Mouse (Mus musculus) kidney, adult 8-10 months (tissue): ENCODE data around the gene Jak2.

Source experiments
- DNase-seq, 2 experiments: peaks; one replicate each; pipeline ENCODE4 v3.0.0; 2022

The Jak2 gene

DNA sequence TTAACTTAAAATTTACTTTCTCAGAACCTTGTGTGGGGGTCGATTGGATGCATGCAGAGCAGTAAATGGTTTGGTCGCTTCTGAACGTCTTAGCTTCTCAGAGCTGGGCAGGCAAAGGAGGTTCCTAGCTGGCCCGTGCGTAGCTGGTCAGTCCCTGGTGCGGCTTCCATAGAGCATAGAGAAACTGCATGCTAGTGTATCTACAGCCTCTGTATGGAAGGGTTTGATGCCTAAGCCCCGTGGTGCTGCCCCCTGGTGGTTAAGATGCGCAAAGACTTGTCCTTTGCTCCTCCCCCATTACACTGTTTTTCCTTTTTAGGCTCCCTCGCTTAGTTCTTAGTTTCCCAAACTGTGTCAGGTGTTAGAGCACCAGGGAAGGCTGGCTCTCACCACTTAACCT, 2.1 kb downstream of the Jak2 start:
- peak; percentile 80 to 88 for DNase-seq

DNA sequence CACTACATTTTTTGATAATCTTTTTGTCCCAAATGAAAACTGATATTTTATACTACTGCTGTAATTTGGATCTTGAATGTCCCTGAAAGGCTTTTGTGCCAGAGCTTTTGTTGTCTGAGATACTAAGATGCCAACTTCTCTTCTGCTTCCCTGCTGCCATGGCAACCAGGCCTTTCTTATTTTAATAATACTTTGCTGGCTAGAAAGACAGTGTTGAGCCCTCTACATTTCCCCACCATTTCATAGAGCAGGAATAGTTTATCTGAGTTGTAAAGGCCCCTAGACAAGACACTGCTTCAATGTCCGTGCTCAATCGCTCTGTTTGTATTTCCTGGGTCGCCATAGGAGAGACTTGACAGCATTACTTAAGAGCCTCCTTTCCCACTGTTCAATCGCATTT, 3.0 kb downstream of the Jak2 start:
- DNase-seq, result no peak

DNA sequence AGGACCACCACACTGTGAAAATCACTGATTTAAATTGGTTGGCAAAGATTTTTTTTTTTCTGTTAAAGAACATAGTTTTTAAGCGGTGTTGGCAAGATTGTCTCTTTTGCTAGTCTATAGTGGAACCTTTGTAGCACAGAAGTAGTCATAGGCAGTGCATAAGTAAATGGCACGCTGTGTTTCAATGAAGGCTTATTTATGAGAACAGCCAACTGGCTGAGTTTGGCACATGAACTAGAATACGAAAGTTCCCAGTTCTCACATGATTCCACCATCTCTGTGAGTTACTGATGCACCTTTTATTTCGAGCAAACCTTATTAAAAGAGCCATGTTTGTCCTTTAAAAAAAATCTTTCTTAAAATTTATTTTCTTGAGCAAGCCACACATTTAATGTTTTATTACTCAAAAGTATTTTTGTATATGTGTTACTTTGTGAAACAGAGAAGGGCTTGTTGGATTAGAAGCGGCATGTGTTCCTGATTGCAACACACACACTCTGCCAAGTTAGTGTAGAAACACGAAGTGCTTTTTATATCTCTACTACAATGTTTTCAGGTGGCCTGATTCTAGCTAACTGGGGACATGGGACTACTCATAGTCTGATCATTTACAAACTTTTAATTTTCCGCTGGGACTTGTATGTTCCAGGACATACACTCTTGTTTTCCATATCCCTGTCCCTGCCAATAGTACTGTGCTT, 3.8 kb downstream of the Jak2 start:
- no peak for DNase-seq

DNA sequence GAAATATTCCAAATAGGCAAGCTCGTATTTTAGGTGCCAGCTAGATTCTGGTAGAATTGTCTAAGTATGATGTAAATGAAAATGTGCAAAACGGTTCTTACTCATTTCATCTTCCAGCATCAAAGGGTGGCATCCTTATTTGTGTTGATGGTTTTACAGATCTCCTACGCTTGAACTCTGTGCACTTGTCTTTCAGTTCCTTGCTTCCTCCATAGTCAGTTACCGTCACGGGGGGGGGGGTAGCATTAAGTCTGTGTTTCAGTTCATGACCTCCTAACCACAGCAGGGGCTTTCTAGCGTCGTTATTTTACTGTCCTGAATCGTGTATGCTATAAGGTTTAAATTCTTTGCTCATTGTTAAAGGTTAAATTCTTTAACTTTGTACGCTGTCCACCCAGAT, 10.0 kb downstream of the Jak2 start:
- no peak for DNase-seq

DNA sequence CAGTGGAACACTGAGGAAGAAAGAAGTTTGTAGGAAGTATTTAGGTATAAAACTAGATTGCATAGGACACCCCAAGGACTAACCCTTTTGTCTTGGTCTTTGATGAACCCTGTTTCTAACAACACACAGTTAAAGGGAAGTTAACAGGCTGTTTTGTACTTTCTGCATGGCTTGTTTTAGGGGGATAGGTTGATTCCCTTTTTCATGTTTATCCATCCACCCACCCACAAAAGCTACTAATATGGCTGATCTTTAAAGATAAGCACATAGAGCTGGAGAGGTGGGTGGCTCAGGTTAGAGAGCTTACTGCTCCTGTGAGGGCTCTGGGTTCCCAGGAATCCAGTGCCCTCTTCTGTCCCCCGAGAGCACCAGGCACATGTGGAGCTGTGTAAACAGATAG, 11.9 kb downstream of the Jak2 start:
- no peak for DNase-seq

DNA sequence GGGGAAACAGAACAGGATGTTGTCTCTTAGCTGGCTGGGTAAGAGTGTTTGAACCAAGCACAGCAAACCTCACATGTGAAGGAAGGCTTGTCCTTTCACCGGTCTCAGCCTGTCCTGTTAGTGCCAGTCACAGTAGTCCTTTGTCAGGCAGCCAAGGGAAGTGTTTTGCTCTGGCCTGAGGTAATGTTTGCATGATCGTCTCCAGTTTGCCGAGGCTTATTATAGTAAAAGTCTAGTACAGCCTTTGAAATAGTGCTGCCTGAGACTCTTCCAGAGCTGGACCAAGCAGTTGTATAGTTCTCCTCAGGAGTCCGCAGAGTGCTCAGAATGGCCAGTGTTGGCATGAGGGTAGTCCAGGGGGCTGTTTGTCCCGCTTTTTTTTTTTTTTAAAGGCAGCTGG, 13.9 kb downstream of the Jak2 start:
- DNase-seq, result peak; percentile 45 to 59

DNA sequence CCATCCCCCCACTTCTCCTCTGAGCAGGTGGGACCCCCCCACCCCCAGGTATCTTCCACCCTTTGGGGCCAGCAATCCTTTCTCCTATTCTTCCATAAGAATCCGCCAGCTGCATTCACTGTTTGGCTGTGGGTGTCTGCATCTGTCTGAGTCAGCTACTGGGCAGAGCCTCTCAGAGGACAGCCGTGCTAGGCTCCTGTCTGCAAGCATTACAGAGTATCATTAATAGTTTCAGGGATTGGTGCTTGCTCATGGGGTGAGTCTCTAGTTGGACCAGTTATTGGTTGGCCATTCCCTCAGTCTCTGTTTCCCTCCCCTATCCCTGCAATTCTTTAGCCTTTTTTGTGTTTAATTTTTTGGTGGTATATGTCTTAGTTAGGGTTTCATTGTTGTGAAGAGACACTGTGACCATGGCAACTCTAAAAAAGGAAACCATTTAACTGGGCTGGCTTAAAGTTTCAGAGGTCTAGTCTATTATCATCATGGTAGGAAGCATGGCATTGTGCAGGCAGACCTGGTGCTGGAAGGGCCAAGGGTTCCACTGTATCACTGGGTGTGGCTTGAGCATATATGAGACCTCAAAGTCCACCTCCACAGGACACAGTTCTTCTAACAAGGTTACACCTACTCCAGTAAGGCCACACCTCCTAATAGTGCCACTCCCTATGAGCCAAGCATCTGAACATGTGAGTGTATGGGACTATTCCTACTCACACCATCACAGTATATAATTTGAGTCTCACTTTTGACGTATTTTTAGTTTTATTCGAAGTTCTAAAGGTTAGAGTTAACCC, 15.6 kb downstream of the Jak2 start:
- no peak for DNase-seq

DNA sequence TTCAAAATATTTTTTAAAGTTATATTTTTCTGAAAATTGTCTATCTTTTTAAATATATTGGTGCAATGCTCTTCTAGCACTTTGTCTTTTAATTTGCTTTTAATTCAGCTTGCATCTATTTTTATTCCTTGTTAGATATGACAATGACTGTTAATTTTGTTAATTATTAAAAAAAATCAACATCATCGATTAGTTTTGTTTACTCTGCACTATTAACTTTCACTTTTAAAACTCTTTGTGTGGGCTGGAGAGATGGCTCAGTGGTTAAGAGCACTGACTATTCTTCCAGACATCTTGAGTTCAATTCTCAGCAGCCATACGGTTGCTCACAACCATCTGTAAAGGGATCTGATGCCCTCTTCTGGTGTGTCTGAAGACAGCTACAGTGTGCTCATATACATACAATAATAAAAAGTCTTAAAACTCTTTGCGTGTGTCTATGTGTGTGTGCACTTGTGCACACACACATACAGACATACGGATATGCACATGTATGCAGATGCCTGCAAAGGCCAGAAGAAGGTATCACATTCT, 17.2 kb downstream of the Jak2 start:
- no peak for DNase-seq

DNA sequence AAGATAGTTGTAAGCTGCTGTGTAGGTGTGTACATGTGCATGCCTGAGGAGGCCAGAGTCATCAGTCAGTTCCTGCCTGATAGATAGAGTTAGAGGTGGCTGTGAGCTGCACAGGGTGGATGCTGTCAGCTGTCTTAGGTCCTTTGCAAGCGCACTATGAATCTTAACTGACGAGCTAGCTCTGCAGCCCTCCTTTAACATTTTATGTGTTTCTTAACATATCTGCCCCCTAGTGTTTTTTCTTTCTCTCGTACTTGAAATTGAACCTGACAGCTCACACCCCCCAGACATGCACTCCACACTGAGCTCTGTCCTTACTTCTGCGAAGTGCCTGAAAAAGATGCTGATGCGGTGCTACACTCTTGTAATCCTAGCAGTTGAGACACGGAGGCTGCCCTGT, 18.6 kb downstream of the Jak2 start:
- DNase-seq, result no peak

DNA sequence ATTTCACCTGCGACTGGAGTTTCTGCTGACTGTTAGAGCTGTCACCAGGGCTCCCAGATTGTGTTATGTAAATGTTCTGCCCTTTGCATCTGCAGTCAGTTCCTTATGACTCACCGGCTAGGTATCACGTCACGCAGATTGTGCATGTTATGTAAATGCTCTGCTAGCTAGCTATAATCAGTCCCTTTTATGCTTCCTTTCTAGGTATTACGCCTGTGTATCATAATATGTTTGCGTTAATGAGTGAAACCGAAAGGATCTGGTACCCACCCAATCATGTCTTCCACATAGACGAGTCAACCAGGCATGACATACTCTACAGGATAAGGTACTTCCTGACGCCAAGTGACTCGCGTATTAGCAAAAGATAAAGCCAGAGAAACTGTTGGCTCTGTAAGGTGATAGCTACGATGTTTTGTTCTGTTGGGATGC, 19.5 kb downstream of the Jak2 start:
- peak; percentile 22 to 49 for DNase-seq

DNA sequence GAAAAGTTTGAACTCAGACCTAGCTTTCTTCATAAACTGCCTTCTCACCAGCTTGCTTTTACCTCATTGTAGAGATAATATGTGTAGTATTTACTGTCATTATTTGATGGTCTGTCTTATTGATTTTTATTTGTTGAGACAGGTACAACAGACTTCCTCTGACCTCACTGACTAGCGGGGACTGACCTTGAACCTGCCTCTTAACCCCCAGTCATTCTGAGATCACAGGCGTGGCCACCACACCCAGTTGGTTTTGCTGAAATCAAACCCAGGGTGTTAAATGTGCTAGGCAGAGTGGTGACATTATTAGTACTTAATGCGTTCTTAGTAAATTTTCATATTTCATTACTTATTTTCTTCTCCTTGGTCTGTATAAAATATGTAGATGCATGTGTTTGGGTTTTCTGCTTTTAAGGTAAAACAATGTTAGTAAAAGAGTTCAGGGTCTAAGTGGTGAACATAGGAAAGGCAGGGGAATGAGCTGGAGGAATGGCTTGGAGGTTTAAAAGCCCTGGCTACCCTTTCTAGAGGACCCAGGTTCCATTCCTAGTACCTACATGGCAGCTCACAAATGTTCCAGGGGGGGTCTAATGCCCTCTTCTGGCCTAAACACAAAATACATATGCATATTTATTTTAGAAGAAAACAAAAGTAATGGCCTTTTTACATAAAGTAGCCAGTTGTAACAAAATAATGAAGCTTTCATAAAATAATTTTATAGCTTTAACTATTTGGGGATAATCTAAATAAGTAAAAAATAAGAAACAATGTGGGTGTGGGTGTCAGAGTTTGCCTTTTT, 20.6 kb downstream of the Jak2 start:
- no peak for DNase-seq

DNA sequence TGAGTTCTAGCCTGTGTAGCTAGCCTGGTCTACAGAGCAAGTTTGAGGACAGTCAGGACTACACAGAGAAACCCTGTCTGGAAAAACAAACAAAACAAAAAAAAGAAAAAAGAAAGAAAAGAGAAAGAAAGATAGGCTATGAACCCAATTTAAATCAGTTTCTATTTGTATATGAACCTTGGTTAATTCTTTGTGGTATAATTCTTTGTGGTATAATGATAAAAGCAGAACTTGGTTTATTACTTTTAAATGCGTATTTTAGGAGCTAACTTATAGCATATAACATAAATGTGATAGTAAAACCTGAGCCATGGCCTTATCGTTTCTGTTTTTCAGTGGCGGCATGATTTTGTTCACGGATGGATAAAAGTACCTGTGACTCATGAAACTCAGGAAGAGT, 24.8 kb downstream of the Jak2 start:
- no peak for DNase-seq

DNA sequence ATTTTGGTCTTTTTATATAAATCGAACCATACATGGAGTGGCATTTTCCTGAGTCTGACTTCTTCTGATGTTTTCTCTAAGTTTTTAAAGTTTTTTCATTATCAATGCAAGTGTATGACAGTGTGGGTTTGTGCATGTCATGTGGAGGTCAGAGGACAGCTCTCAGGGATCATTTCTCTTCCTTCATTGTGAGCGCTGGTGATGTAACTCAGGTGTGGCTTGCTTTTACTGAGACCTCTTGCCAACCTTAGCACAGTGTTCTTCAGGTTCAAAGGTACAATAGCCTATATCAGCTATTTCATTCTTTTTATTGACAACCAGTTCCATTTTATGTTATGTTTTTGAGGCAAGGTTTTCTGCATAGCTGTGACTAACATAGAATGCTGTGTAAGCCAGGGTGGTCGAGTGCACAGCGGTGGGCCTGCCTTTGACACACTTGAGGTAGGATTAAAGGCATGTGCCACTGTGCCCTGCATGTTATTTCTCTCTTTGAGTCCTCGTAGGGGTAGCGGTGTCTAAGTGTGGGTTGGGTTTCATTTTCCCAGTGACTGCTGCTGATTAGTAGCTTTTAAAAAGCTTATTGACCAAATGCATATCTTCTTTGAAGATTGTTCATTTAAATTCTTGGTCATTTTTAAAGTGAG, 27.4 kb downstream of the Jak2 start:
- DNase-seq, result no peak

DNA sequence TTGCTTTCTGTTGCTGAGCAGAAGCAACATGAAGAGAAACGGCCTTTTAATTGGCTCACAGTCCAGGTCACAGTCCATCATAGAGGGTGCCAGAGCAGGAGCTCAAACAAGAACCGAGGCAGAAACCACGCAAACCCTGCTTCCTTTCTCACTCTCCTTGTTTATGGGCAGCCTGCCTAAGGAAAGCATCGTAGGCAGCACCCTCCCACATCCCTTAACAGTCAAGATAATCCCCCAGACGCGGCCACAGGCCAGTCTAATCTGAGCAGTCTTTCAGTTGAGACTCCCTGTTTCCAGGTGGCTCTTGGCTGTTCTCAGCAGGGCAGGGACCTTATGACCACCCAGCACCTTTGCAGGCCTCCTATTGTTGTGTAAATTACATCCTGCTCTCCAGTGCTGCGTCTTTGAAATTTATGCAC, 33.8 kb downstream of the Jak2 start:
- DNase-seq, result peak; percentile 35 to 48

DNA sequence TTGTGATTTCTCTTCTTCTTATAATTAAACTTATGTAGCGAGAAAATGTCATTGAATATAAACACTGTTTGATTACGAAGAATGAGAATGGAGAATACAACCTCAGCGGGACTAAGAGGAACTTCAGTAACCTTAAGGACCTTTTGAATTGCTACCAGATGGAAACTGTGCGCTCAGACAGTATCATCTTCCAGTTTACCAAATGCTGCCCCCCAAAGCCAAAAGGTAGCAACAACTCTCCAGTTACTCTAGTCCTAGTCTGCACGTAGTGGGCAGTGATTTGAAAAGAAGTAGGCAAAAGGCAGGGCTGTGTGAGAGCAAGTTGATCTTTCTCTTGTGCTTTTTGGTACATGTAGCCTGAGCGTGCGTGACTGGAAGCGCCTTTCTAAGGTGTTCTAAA, 36.2 kb downstream of the Jak2 start:
- no peak for DNase-seq

DNA sequence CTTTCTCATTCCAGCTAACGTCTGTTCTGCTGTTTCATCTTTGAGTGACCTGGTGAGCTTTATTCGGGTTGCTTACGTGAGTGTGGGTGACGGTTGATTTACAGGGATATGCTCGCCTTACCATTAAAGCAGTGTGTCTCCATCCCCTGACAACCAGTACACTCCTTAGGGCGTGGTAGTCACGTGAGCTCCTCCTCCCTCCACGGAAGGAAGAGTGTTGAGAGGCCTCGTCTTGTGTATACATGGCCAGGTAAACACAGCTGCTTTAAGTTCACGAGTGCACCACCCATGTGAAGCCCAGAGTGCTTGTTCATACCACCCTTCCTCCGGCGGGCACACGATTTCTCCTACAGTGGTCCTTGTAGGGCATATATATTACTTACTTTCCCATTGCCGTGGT, 39.9 kb downstream of the Jak2 start:
- no peak for DNase-seq

DNA sequence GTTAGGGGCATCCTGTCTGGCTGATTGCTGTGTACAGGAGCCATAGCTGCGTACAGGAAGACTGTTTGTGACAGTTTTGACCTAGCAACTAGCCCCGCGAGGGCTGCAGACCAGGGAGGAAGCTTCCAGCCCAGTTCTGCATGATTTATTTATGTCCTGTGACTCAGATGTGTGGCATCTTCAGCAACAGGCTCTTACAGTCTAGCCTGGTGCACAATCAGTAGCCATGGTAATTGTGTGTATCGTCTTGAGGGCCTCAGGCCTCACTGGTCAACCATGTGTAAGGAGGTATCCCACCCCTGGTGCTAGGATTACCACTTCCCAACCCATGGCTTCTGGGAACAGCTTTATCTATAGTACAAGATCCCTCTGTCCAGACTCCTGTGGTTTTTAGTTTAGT, 40.9 kb downstream of the Jak2 start:
- no peak for DNase-seq

DNA sequence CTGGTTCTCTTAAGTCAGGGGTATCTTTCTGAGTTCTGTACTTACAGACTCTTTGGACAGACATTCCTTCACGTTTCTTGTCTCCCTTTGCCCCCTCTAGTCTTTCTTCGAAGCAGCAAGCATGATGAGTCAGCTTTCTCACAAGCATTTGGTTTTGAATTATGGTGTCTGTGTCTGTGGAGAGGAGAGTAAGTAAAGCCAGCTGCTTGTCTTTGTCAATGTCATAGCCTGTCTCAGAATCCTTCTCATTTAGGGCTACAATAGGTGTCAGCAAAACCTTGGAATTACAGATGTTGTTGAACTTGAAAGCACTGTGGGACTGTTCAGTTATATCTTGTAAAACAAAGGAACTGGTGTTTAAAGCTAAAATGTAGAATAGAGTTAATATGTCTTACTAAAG, 43.1 kb downstream of the Jak2 start:
- DNase-seq, result no peak

DNA sequence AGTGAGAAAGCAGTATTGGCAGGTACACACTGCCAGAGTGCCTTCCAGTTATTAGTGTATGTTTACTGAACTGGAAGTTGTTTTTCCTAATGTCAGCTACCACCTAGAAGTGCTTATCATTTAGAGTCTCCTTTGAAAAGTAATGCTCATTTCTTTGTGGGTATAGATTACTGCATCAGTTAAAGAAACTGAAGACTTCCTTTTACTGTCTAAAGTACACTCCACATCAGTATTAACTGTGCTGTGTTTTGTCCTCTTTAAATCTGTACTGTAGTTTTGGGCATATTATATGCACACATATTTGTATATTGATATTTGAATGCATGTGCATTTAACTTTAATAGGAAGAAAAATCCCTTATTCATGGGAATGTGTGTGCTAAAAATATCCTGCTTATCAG, 44.5 kb downstream of the Jak2 start:
- no peak for DNase-seq

DNA sequence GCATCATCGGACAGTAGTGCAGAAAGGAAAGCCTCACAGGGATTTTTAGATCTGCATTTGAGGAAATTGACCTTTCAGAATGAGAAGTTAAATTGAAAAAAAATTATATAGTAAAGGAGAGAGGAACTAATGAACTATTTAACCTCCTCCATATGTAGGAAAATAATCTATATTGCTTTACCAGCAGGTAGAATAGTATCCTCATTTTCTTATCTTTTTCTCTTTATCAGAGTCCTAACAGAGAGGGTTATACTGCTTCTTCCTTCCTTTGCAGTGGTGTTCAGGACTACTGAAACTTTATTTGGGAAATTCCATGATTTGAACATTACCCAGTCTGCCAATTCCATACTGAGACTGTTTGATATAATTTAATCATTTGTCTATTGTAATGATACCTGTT, 45.7 kb downstream of the Jak2 start:
- no peak for DNase-seq

DNA sequence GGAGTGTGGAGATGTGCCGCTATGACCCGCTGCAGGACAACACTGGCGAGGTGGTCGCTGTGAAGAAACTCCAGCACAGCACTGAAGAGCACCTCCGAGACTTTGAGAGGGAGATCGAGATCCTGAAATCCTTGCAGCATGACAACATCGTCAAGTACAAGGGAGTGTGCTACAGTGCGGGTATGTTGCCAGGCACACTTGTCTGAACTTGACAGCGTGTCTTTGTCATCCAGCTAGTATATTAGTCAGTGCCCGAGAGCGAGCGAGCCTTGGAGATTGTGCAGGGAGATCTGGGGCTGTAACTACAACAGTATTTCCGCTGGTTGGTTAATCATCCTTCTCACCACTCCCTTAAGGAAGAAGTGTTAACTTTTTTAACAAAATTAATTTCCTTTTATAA, 49.3 kb downstream of the Jak2 start:
- DNase-seq, result no peak

DNA sequence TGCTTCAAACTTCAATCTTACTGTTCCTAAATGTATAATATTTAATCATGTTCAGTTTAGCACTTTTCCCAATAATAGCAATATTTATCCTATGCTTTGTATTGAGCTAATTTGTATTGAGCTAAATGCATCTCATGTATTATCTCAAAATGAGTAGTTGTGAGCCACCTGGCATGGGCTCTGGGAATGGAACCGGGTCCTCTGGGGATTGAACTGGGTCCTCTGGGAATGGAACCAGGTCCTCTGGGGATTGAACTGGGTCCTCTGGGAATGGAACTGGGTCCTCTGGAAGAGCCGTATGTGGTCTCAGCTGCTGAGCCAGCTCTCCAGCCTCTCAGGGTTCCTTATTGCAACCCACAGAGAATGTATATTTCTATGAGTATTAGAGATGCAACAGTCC, 50.5 kb downstream of the Jak2 start:
- no peak for DNase-seq

DNA sequence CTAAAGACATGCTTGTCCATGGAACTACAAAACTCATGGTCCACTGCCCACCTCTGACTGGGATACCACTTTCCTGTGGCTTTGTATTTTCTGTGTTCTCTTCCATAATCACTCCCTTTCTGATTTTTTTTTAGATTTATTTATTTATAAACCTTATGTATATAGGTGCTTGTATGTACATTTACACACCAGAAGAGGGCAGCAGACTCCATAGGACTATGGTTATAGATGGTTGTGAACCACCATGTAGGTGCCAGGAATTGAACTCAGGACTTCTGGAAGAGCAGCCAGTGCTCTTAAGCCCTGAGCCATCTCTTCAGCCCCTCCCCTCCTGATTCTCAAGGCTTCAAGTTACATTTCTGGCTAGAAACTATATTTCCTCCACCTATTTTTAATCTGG, 57.2 kb downstream of the Jak2 start:
- no peak for DNase-seq
